Mouse (Mus musculus) liver, adult 2 months (tissue): ENCODE measurements at regions not wholly inside any gene's neighbourhood (a gene's known extent, or its start where the extent isn't known, plus 50 kb on each side); places are given as distances from the start of the nearest gene placed in this dataset.

ENCODE experiments used
- CTCF ChIP-seq: fragments of 200-500 bp; IDR thresholded peaks from 2 replicates; pipeline ENCODE4 v1.5.1; 2011; ENCODE audit warnings: low read depth, low read length, control low read depth
- POLR2A ChIP-seq: fragments of 200-500 bp; IDR thresholded peaks from 2 replicates; pipeline ENCODE4 v1.6.1; 2011; ENCODE audit warnings: low read length, control low read depth; ENCODE audit not compliant: insufficient read depth; ENCODE audit errors: extremely low read depth

DNA sequence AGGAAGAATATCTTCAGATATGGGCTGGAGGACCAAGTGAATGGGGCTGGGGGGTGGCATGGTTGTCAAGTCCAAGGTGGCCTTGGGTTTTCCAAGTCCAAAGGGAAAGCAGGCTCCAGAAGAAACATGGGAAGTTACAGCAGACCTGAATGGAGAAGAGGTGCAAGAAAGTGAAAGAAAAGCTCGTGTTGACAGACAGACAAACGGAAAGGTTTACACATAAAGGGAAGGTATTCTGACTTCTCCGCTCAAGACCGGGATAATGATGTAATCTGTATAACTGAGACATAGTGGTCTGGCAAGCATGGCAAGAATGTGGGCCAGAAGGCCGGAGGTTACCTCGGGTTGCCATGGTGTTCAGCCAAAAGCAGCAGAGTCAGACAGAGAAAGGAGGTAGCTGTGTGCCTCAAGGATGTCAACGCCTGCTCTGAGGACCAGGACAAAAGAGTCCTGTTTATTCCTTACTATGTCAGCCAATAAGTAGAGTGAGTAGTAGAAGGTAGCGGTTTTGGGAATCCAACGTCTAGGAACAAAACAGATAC is 50.8 kb upstream of the Elk3 start:
- TF ChIP-seq POLR2A (no peak), CTCF (no peak)
